Mouse (Mus musculus): ENCODE results near the gene Rsph3b.
"Not testable (repeated sequence)": the region's sequence is repeated elsewhere in the genome, so short reads cannot be mapped to it uniquely, and the experiment has no call there.

The Rsph3b gene

GRCm38 (mm10) chr17:6947984-6948768 lies at the start of gene Rsph3b:
TSS of gene Rsph3b (minus strand) at chr17:6948682.
- peak; percentile 76 for DNase-seq (ENCODE audit: low read depth)

- DNase-seq (ENCODE audit: low read depth), result not testable (repeated sequence)
Measured at GRCm38 (mm10) chr17:6997778-6998490, 49.5 kb upstream of the Rsph3b start.

GRCm38 (mm10) chr17:6996826-6997225 lies 48.3 kb upstream of the Rsph3b start:
- DNase-seq (ENCODE audit: low read depth), result not testable (repeated sequence)

- DNase-seq (ENCODE audit: low read depth), result not testable (repeated sequence)
Measured at GRCm38 (mm10) chr17:6995504-6995903, 47.0 kb upstream of the Rsph3b start.

GRCm38 (mm10) chr17:6986118-6986517 lies 37.6 kb upstream of the Rsph3b start:
- peak; percentile 24 for DNase-seq (ENCODE audit: low read depth)

GRCm38 (mm10) chr17:6980144-6980543 lies 31.7 kb upstream of the Rsph3b start:
- DNase-seq (ENCODE audit: low read depth), result not testable (repeated sequence)

GRCm38 (mm10) chr17:6979380-6979779 lies 30.9 kb upstream of the Rsph3b start:
- peak; percentile 14 for DNase-seq (ENCODE audit: low read depth)

GRCm38 (mm10) chr17:6978287-6979248 lies 30.1 kb upstream of the Rsph3b start, which contains the start of gene Gm49721:
TSS of gene Gm49721 (plus strand) at chr17:6978904.
- peak; percentile 9 for DNase-seq (ENCODE audit: low read depth)

GRCm38 (mm10) chr17:6974985-6975384 lies 26.5 kb upstream of the Rsph3b start:
- not testable (repeated sequence) for DNase-seq (ENCODE audit: low read depth)

- DNase-seq (ENCODE audit: low read depth), result not testable (repeated sequence)
Measured at GRCm38 (mm10) chr17:6972836-6973396, 24.4 kb upstream of the Rsph3b start.

- DNase-seq (ENCODE audit: low read depth), result not testable (repeated sequence)
Measured at GRCm38 (mm10) chr17:6971238-6971637, 22.8 kb upstream of the Rsph3b start.

- DNase-seq (ENCODE audit: low read depth), result not testable (repeated sequence)
Measured at GRCm38 (mm10) chr17:6970334-6970733, 21.9 kb upstream of the Rsph3b start, which contains the start of gene Rnaset2b. TSS of gene Rnaset2b (plus strand) at chr17:6970634.

- DNase-seq (ENCODE audit: low read depth), result not testable (repeated sequence)
Measured at GRCm38 (mm10) chr17:6967673-6968072, 19.2 kb upstream of the Rsph3b start.

GRCm38 (mm10) chr17:6965364-6965763 lies 16.9 kb upstream of the Rsph3b start:
- DNase-seq (ENCODE audit: low read depth), result peak; percentile 33

GRCm38 (mm10) chr17:6962936-6963335 lies 14.5 kb upstream of the Rsph3b start:
- peak; percentile 34 for DNase-seq (ENCODE audit: low read depth)

- DNase-seq (ENCODE audit: low read depth), result not testable (repeated sequence)
Measured at GRCm38 (mm10) chr17:6962339-6962738, 13.9 kb upstream of the Rsph3b start.

GRCm38 (mm10) chr17:6961181-6962000 lies 12.9 kb upstream of the Rsph3b start:
- peak; percentile 69 for DNase-seq (ENCODE audit: low read depth)

- DNase-seq (ENCODE audit: low read depth), result peak; percentile 16
Measured at GRCm38 (mm10) chr17:6960776-6961175, 12.3 kb upstream of the Rsph3b start, which contains the start of gene Tagap1. TSS of gene Tagap1 (minus strand) at chr17:6961156.

- peak; percentile 15 for DNase-seq (ENCODE audit: low read depth)
Measured at GRCm38 (mm10) chr17:6960349-6960748, 11.9 kb upstream of the Rsph3b start.

- not testable (repeated sequence) for DNase-seq (ENCODE audit: low read depth)
Measured at GRCm38 (mm10) chr17:6959543-6960259, 11.2 kb upstream of the Rsph3b start.

Measured in 416B (cell line).